Mouse (Mus musculus) MEL (cell line): ENCODE data around the gene Gm6904. TPM values are rescaled to one million over a fixed set of nuclear protein-coding genes. Genes with fewer than 3 reads are reported as not detected.

ENCODE experiments used
- E2F4 ChIP-seq: IDR thresholded peaks from 2 replicates; pipeline ENCODE4 v1.6.1; 2011; ENCODE audit warnings: low read depth, low read length, improper control_type of control experiment, borderline replicate concordance
- ETS1 ChIP-seq: IDR thresholded peaks from 2 replicates; pipeline ENCODE4 v1.6.1; 2012; ENCODE audit warnings: low read depth, mild to moderate bottlenecking, inconsistent platforms, low read length, improper control_type of control experiment, moderate library complexity
- TAL1 ChIP-seq: IDR thresholded peaks from 2 replicates; pipeline ENCODE4 v1.6.1; 2012; ENCODE audit warnings: mild to moderate bottlenecking, inconsistent platforms, low read length, moderate library complexity, mixed read lengths
- ZKSCAN1 ChIP-seq: IDR thresholded peaks from 2 replicates; pipeline ENCODE4 v1.6.1; 2012; ENCODE audit warnings: low read depth, mild to moderate bottlenecking, inconsistent platforms, low read length, improper control_type of control experiment, moderate library complexity
- ZNF384 ChIP-seq: IDR thresholded peaks from 2 replicates; pipeline ENCODE4 v1.6.1; 2012; ENCODE audit warnings: low read depth, mild to moderate bottlenecking, inconsistent platforms, low read length, improper control_type of control experiment
- polyA plus RNA-seq, 2 experiments: library from polyadenylated mRNA; stranded (reverse) in 1 of 2; unstranded in 1 of 2; fragments of >175 nt in 1 of 2; fragments of >200 nt in 1 of 2; gene quantifications; 2 replicates each; pipeline versions ENCODE4 v1.2.1 to v1.2.4; 2012; ENCODE audit warnings: low replicate concordance in 2 of 2, low read depth in 1 of 2; ENCODE audit not compliant: insufficient read length in 2 of 2, insufficient read depth in 1 of 2, missing spikeins in 1 of 2
- total RNA-seq: library from RNA; depleted of rRNA; stranded (reverse); fragments of 300-350 nt; gene quantifications from 2 replicates; pipeline ENCODE4 v1.2.3, GENCODE M21; 2012; rRNA removed

Gm6904 gene
- total and polyA plus RNA-seq, 3 experiments = not detected

DNA sequence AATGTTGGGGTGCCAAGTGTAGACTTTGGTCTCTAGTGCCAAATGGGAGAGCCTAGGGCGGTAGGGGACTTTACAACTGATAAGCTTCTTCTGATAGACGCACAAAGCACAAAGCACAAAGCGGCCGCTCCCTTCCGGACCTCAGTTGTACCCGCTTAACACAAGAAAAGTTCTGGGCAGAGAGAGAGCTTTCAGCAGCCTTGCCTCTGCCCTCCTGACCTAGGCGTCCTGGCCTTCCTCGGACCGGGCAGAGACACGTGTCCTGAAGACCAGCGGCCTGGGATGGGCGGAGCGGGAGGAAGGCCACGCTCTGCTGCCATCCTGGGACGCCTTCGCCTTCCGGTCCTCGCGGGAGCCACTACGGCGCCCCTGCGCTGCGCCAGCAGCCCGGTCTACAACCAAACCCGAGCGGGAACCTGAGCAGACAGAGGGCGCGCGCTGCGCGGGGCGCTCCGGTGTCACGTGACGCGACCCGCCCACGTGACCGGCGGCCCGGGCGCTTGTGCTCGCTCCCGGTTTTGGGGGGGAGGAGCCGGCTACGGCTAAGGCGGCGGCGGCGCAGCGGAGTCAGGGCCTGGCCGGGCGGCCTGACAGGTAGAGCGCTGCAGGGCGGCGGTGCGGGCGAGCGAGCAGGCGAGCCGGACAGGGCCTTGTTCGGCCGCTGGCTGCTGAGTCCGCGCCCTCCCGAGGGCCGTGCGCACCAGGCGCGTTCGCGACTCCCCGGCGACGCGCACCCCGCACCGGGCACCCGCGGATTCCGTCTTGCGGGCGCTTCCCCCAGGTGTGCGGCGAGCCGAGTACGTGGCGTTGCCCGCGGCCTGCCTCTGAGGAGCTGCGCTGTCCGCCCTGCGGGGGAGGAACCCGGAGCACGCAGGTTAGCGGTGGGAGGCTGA is 59.1 kb downstream of the Gm6904 start, which contains the start of gene Rcbtb1 (continued):
- TF ChIP-seq ETS1 (no peak), ZNF384 (no peak), TAL1 (no peak), ZKSCAN1 (no peak), E2F4 (no peak; the same call in 1 of the 2 replicates)

Other genes starting within 250 kb of the Gm6904 start
- gene 1700129C05Rik, start 117.3 kb downstream of the Gm6904 start, total RNA-seq = not detected in 2 replicates
- not detected for gene 1700129C05Rik, start 117.3 kb downstream of the Gm6904 start, polyA plus RNA-seq
- not detected in 2 replicates for gene Gm5142, start 81.5 kb downstream of the Gm6904 start, total RNA-seq
- gene Gm5142, start 81.5 kb downstream of the Gm6904 start, polyA plus RNA-seq = not detected
- 4.4 and 4.5 TPM in 2 replicates for gene Rcbtb1, start 59.0 kb downstream of the Gm6904 start, total RNA-seq
- gene Rcbtb1, start 59.0 kb downstream of the Gm6904 start, polyA plus RNA-seq = 1 to 10 TPM in 1 of 2 experiments, not detected in 1; 6.7 TPM
- not detected in 2 replicates for gene Phf11a, start 37.3 kb upstream of the Gm6904 start, total RNA-seq
- gene Phf11a, start 37.3 kb upstream of the Gm6904 start, polyA plus RNA-seq = under 1 TPM in 1 of 2 experiments, not detected in 1; 0.25 TPM
- gene Phf11b, start 81.1 kb upstream of the Gm6904 start, total RNA-seq = not detected in 2 replicates
- under 1 TPM in 1 of 2 experiments, not detected in 1; 0.35 TPM for gene Phf11b, start 81.1 kb upstream of the Gm6904 start, polyA plus RNA-seq
- gene Phf11d, start 105.3 kb upstream of the Gm6904 start, total RNA-seq = 5.6 and 6.2 TPM in 2 replicates
- gene Phf11d, start 105.3 kb upstream of the Gm6904 start, polyA plus RNA-seq = 10 to 100 TPM in 1 of 2 experiments, not detected in 1; 19.5 TPM
- 0.92 and 1.0 TPM in 2 replicates for gene Phf11c, start 135.2 kb upstream of the Gm6904 start, total RNA-seq
- 1 to 10 TPM in 1 of 2 experiments, not detected in 1; 1.2 TPM for gene Phf11c, start 135.2 kb upstream of the Gm6904 start, polyA plus RNA-seq
- gene Setdb2, start 180.7 kb upstream of the Gm6904 start, total RNA-seq = 18.3 and 20.2 TPM in 2 replicates
- gene Setdb2, start 180.7 kb upstream of the Gm6904 start, polyA plus RNA-seq = 10 to 100 TPM in 1 of 2 experiments, not detected in 1; 10.8 TPM
- 22.6 and 24.2 TPM in 2 replicates for gene Cab39l, start 180.8 kb upstream of the Gm6904 start, total RNA-seq
- gene Cab39l, start 180.8 kb upstream of the Gm6904 start, polyA plus RNA-seq = 10 to 100 TPM in 1 of 2 experiments, not detected in 1; 34.0 TPM